Mouse (Mus musculus) embryonic facial prominence, embryonic 11.5 days (tissue): Measurements from ENCODE around the gene Tsc22d4. TPM values are rescaled to one million over a fixed set of nuclear protein-coding genes. Genes with fewer than 3 reads are reported as not detected.

Source experiments
- ATAC-seq: fragments of 200-750 bp; cut with Nextera tagmentation; replicated peaks from 2 replicates; pipeline ENCODE4 v1.8.0; 2017; ENCODE audit warnings: low read depth; ENCODE audit not compliant: insufficient number of reproducible peaks, low FRiP score, low TSS enrichment
- DNase-seq: peaks from one replicate; pipeline ENCODE4 v3.0.0-alpha.2; 2015; ENCODE audit warnings: low spot score
- H3K27ac ChIP-seq: fragments of 300-500 bp; sonication (generic); replicated peaks from 2 replicates; pipeline ENCODE4 v1.5.1; 2014; ENCODE audit warnings: mild to moderate bottlenecking, low read depth, low read length, control low read depth
- H3K27me3 ChIP-seq: fragments of 300-500 bp; sonication (generic); 2 replicates; pipeline ENCODE4 v1.6.1; 2014; ENCODE audit warnings: mild to moderate bottlenecking, low read length, moderate library complexity, mixed read lengths; ENCODE audit not compliant: control insufficient read depth, insufficient read depth
- H3K36me3 ChIP-seq: fragments of 300-500 bp; sonication (generic); replicated peaks from 2 replicates; pipeline ENCODE4 v1.6.1; 2014; ENCODE audit warnings: low read depth, mild to moderate bottlenecking, low read length, moderate library complexity, mixed read lengths; ENCODE audit not compliant: control insufficient read depth, insufficient read depth
- H3K4me1 ChIP-seq: fragments of 300-500 bp; sonication (generic); 2 replicates; pipeline ENCODE4 v1.6.1; 2014; ENCODE audit warnings: low read length, mixed read lengths; ENCODE audit not compliant: control insufficient read depth, insufficient read depth
- H3K4me2 ChIP-seq: fragments of 300-500 bp; sonication (generic); 2 replicates; pipeline ENCODE4 v1.6.1; 2014; ENCODE audit warnings: low read depth, mild to moderate bottlenecking, control low read depth, low read length, moderate library complexity
- H3K4me3 ChIP-seq: fragments of 300-500 bp; sonication (generic); 2 replicates; pipeline ENCODE4 v1.5.1; 2014; ENCODE audit warnings: low read depth, low read length, control low read depth
- H3K9ac ChIP-seq: fragments of 300-500 bp; sonication (generic); replicated peaks from 2 replicates; pipeline ENCODE4 v1.6.1; 2014; ENCODE audit warnings: mild to moderate bottlenecking, control low read depth, low read length
- H3K9me3 ChIP-seq: fragments of 300-500 bp; sonication (generic); replicated peaks from 2 replicates; pipeline ENCODE4 v1.6.1; 2016; ENCODE audit warnings: mild to moderate bottlenecking, low read length, inconsistent platforms, mixed read lengths; ENCODE audit not compliant: control insufficient read depth
- WGBS: fragments of 180-500 bp; shearing (Covaris S2); extraction: QIAGEN DNeasy Blood & Tissue Kit; methylation state at CpG from one replicate; pipeline ENCODE4 v1.1.7; 2014; 5-methylcytosine and 5-hydroxymethylcytosine counted together
- polyA plus RNA-seq: library from polyadenylated mRNA; unstranded; fragments of >200 nt; fragmentation: Nextera tagmentation; extraction: Ambion mirVana; gene quantifications from 2 replicates; pipeline ENCODE4 v1.2.1, GENCODE M21; 2014

The Tsc22d4 gene
- polyA plus RNA-seq, 1 experiment from 2014 or later, result 76.1 TPM

GRCm38 (mm10) chr5:137759971-137760412 is 14.5 kb downstream of the Tsc22d4 start:
- no peaks in the 10 kb centered on the region for H3K9me3 ChIP-seq
- H3K27me3 ChIP-seq, result no peaks in the 10 kb centered on the region
- no peak overlapping the region for H3K27ac ChIP-seq
- WGBS, result 19% methylated on average over 4 of the region's 4 CpGs
- DNase-seq (peak; percentile 70), ATAC-seq (peak; percentile 47; the same call in 1 of the 2 replicates)
- H3K4me3 ChIP-seq, result no peak overlapping the region
- H3K4me1 ChIP-seq, result no peaks in the 10 kb centered on the region
- no peak overlapping the region for H3K4me2 ChIP-seq
- no peak overlapping the region for H3K9ac ChIP-seq
- peaks cover 5% of the 10 kb centered on the region; the same call in 1 of the 2 replicates for H3K36me3 ChIP-seq

GRCm38 (mm10) chr5:137764609-137765340 is 19.2 kb downstream of the Tsc22d4 start:
- Histone ChIP-seq H3K4me1 (no peaks in the 10 kb centered on the region), H3K27me3 (no peaks in the 10 kb centered on the region), H3K4me3 (no peak overlapping the region), H3K9ac (no peak overlapping the region), H3K36me3 (no peaks in the 10 kb centered on the region), H3K27ac (no peak overlapping the region), H3K4me2 (no peak overlapping the region), H3K9me3 (no peaks in the 10 kb centered on the region)
- no peak for ATAC-seq
- WGBS, result 63% methylated on average over 9 of the region's 9 CpGs
- no peak for DNase-seq

DNA sequence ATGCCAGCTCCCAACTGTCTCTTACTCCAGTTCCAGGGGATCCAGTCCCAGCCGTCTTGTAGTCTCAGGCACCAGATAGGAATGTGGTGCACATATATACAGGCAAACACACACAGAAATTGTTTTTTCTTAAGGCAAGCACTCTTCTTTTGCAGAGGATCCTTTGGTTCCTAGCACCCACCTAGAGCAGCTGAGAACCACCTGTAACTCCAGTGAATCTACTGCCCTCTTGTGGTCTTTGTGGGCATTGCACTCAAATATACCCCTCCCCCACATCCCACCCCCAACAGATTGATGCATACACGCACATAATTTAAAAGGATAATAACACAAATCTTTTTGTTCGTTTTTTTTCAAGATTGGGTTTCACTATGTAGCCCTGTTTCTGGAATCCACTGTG is 20.7 kb downstream of the Tsc22d4 start:
- ATAC-seq, result no peak
- Histone ChIP-seq H3K36me3 (no peaks in the 10 kb centered on the region), H3K9ac (no peak overlapping the region), H3K9me3 (no peaks in the 10 kb centered on the region), H3K4me3 (no peak overlapping the region), H3K4me2 (no peak overlapping the region), H3K27me3 (no peaks in the 10 kb centered on the region), H3K27ac (no peak overlapping the region), H3K4me1 (no peaks in the 10 kb centered on the region)
- DNase-seq, result peak; percentile 60
- 56% methylated on average over 3 of the region's 3 CpGs for WGBS

DNA sequence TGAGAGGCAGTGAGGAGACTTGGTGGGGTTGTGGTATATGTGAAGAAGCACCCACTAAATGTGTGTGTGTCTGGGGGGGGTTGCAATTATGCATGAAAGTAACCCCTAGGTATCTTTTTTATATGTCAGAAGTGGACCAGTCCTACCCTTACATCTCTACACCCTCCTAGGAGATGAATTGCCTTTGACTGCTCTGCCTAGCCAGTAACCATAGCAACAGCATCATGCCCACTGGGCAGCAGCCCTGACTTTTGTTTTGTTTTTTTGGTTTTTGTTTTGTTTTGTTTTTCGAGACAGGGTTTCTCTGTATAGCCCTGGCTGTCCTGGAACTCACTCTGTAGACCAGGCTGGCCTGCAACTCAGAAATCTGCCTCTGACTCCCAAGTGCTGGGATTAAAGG is 22.9 kb downstream of the Tsc22d4 start:
- Histone ChIP-seq H3K9me3 (no peaks in the 10 kb centered on the region), H3K4me3 (no peak overlapping the region), H3K27ac (no peak overlapping the region), H3K4me1 (no peaks in the 10 kb centered on the region), H3K36me3 (no peaks in the 10 kb centered on the region), H3K4me2 (no peak overlapping the region), H3K9ac (no peak overlapping the region), H3K27me3 (no peaks in the 10 kb centered on the region)
- DNase-seq (no peak), ATAC-seq (no peak)
- WGBS, result 45% methylated on average over 1 of the region's 1 CpGs

- H3K4me3 ChIP-seq, result no peak overlapping the region
- no peak for ATAC-seq
These were observed 25.2 kb downstream of the Tsc22d4 start for GRCm38 (mm10) chr5:137770709-137771108.

DNA sequence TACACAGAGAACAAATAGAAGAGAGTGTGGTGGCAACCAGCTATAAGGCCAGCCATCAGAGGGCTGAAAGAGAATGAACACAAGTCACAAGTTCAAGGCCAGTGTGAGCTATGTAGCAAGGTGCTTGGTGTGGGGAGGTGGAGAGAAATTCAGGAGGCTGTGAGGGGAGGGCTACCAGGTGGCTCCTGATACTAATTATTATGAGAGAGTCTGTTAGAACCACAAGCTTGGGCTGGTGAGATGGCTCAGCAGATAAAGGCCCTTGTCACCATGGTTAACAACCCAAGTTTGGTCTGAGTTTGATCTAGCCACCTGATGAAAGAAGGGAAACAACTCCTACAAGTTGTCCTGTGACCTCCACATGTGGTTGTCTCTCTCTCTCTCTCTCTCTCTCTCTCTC is 27.2 kb downstream of the Tsc22d4 start:
- no peak overlapping the region for H3K4me3 ChIP-seq
- no peaks in the 10 kb centered on the region for H3K4me1 ChIP-seq
- no peaks in the 10 kb centered on the region for H3K9me3 ChIP-seq
- ATAC-seq, result no peak
- H3K9ac ChIP-seq, result no peak overlapping the region
- no peaks in the 10 kb centered on the region for H3K36me3 ChIP-seq
- no peak for DNase-seq
- H3K27me3 ChIP-seq, result no peaks in the 10 kb centered on the region
- no peak overlapping the region for H3K27ac ChIP-seq
- H3K4me2 ChIP-seq, result no peak overlapping the region

More at GRCm38 (mm10) chr5:137770709-137771108, 25.2 kb downstream of the Tsc22d4 start:
- Histone ChIP-seq H3K27me3 (no peaks in the 10 kb centered on the region), H3K9me3 (no peaks in the 10 kb centered on the region), H3K9ac (no peak overlapping the region), H3K36me3 (no peaks in the 10 kb centered on the region), H3K27ac (no peak overlapping the region), H3K4me1 (no peaks in the 10 kb centered on the region), H3K4me2 (no peak overlapping the region)
- peak; percentile 77 for DNase-seq
- 62% methylated on average over 2 of the region's 2 CpGs for WGBS

DNA sequence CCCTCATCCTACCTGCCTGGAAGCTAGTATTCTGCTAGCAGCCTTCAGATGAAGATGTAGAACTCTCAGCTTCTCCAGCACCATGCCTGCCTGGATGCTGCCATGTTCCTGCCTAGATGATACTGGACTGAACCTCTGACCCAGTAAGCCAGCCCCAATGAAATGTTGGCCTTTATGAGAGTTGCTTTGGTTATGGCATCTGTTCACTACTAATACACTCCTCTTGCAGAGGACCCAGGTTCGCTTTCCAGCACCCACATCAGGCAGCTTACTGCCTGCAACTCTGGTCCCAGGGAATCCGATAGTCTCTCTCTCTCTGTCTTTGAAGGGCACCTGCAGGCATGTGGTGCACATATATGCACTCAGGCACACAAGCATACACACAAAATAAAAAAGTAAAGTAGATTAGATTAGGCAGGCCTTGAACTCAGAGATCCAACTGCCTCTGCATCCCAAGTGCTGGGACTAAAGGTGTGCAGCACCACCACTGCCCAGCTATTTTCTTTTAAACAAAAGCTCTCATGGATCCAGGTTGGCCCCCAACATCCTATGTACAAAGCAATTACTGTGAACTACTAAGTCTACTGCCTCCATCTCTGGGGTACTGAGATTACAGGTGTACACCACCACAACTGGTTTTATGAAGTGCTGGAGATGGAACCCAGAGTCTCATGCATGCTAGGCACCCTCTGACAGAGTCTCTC is 30.2 kb downstream of the Tsc22d4 start:
- DNase-seq (no peak), ATAC-seq (no peak)
- Histone ChIP-seq H3K27ac (no peak overlapping the region), H3K36me3 (no peaks in the 10 kb centered on the region; the same call in 1 of the 2 replicates), H3K9ac (no peak overlapping the region), H3K9me3 (no peaks in the 10 kb centered on the region), H3K4me3 (no peak overlapping the region), H3K4me2 (no peak overlapping the region), H3K4me1 (no peaks in the 10 kb centered on the region), H3K27me3 (no peaks in the 10 kb centered on the region)
- WGBS, result 88% methylated on average over 2 of the region's 2 CpGs

- no peaks in the 10 kb centered on the region; the same call in 1 of the 2 replicates for H3K36me3 ChIP-seq
- H3K4me3 ChIP-seq, result no peak overlapping the region
- no peak overlapping the region for H3K9ac ChIP-seq
- H3K27ac ChIP-seq, result no peak overlapping the region
- WGBS, result 45% methylated on average over 5 of the region's 5 CpGs
- H3K27me3 ChIP-seq, result no peaks in the 10 kb centered on the region
- H3K4me2 ChIP-seq, result no peak overlapping the region
- ATAC-seq (no peak), DNase-seq (no peak)
- no peaks in the 10 kb centered on the region for H3K9me3 ChIP-seq
- H3K4me1 ChIP-seq, result no peaks in the 10 kb centered on the region
These were observed 30.9 kb downstream of the Tsc22d4 start for GRCm38 (mm10) chr5:137776408-137776918.
